Mouse (Mus musculus) bone marrow macrophage, adult 2 months (primary cell): Measurements from ENCODE around the gene Fam71a.

Source experiments
- CTCF ChIP-seq: IDR thresholded peaks from 2 replicates; pipeline ENCODE4 v1.5.1; 2012; ENCODE audit warnings: low read depth, mild to moderate bottlenecking, low read length, moderate library complexity
- POLR2A ChIP-seq: IDR thresholded peaks from 2 replicates; pipeline ENCODE4 v1.6.1; 2012; ENCODE audit warnings: mild to moderate bottlenecking, low read depth, low read length, borderline replicate concordance

- TF ChIP-seq POLR2A (no peak), CTCF (no peak)
Measured at GRCm38 (mm10) chr1:191192213-191192612, 27.6 kb upstream of the Fam71a start.
